Mouse (Mus musculus) C3H10T1/2 (cell line): Measurements from ENCODE around the gene Acat3. TPM values are rescaled to one million over a fixed set of nuclear protein-coding genes. Genes with fewer than 3 reads are reported as not detected.

Experiments used
- polyA plus RNA-seq, 2 experiments: library from polyadenylated mRNA; unstranded; fragments of >200 nt; fragmentation: generic; extraction: Trizol; gene quantifications; one replicate each; pipeline ENCODE4 v1.2.1; 2012; ENCODE audit warnings: missing spikeins in 2 of 2

Acat3 gene
- polyA plus RNA-seq, result 1 to 10 TPM in 1 of 2 experiments, under 1 TPM in 1; 0.78 to 9.4 TPM

GRCm38 (mm10) chr17:12940151-12940805 is at the start of gene Acat3:
Gene Acat3, minus strand, starts transcription at chr17:12940600.

GRCm38 (mm10) chr17:12960331-12960873 is 20.0 kb upstream of the Acat3 start, which contains the start of gene Acat2:
Gene Acat2, minus strand, starts transcription at chr17:12960747.

GRCm38 (mm10) chr17:12915881-12916583 is 24.4 kb downstream of the Acat3 start, which contains the start of gene Mrpl18:
Gene Mrpl18, minus strand, starts transcription at chr17:12916345.

GRCm38 (mm10) chr17:12915488-12915880 is 24.9 kb downstream of the Acat3 start, which contains the start of gene Tcp1:
Gene Tcp1, plus strand, starts transcription at chr17:12915701.

GRCm38 (mm10) chr17:12909361-12910280 is 30.8 kb downstream of the Acat3 start, which contains the start of gene Pnldc1:
Gene Pnldc1, minus strand, starts transcription at chr17:12910230.

GRCm38 (mm10) chr17:12875734-12876133 is 64.7 kb downstream of the Acat3 start, which contains the start of gene Mrgprh:
Gene Mrgprh, plus strand, starts transcription at chr17:12876034.

Other genes with a start within 250 kb of the Acat3 start
- 10 to 100 TPM in 1 of 2 experiments, 1 to 10 TPM in 1; 1.1 to 34.1 TPM for gene Igf2r, start 170.9 kb downstream of the Acat3 start, polyA plus RNA-seq
- under 1 TPM in 1 of 2 experiments, not detected in 1; 0.18 TPM for gene Mas1, start 72.5 kb downstream of the Acat3 start, polyA plus RNA-seq
- not detected for gene Mrgprh, start 64.6 kb downstream of the Acat3 start, polyA plus RNA-seq
- 1 to 10 TPM in 1 of 2 experiments, under 1 TPM in 1; 0.09 to 1.3 TPM for gene Pnldc1, start 30.4 kb downstream of the Acat3 start, polyA plus RNA-seq
- 100 to 1,000 TPM; 164 to 184 TPM for gene Tcp1, start 24.9 kb downstream of the Acat3 start, polyA plus RNA-seq
- 10 to 100 TPM; 40.5 to 66.4 TPM for gene Mrpl18, start 24.3 kb downstream of the Acat3 start, polyA plus RNA-seq
- 100 to 1,000 TPM in 1 of 2 experiments, 10 to 100 TPM in 1; 75.1 to 110 TPM for gene Acat2, start 20.1 kb upstream of the Acat3 start, polyA plus RNA-seq
- gene Wtap, start 53.6 kb upstream of the Acat3 start, polyA plus RNA-seq, result 10 to 100 TPM in 1 of 2 experiments, 1 to 10 TPM in 1; 3.6 to 24.0 TPM
- 10 to 100 TPM; 63.9 to 94.5 TPM for gene Sod2, start 66.2 kb upstream of the Acat3 start, polyA plus RNA-seq
- not detected for gene Gpr31b, start 111.7 kb upstream of the Acat3 start, polyA plus RNA-seq
- not detected for gene Tcp10b, start 120.5 kb upstream of the Acat3 start, polyA plus RNA-seq
- gene Unc93a, start 191.2 kb upstream of the Acat3 start, polyA plus RNA-seq, result not detected